Mouse (Mus musculus) ovary, postnatal 14 days (tissue): ENCODE results near the gene Pitx1.

Source experiments
- DNase-seq: peaks from one replicate; pipeline ENCODE4 v3.0.0; 2022; ENCODE audit warnings: low spot score

Pitx1 gene

DNA sequence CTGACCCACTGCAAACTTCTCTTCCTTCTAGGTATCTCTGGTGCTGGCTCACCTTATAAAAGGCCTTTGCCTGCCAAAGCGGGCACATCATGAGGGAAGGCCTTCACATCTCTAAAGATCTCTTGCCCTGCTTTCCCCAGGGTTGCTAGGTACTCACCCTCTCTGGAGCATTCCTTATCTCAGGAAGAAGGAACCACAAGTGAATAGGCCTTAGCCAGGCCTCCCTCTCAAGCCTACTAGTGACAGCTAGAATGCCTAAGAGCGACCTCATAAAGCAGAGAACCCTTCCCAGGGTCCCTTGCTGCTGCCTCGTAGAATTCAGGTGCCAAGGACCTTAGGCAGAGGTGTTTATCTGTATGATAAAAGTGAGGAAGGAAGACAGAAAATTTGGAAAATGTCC, 51.7 kb downstream of the Pitx1 start, which contains the start of gene Catsper3:
Gene Catsper3 (plus strand): TSS at position 301 of the 400 bp plus-strand sequence.
- DNase-seq, result no peak

DNA sequence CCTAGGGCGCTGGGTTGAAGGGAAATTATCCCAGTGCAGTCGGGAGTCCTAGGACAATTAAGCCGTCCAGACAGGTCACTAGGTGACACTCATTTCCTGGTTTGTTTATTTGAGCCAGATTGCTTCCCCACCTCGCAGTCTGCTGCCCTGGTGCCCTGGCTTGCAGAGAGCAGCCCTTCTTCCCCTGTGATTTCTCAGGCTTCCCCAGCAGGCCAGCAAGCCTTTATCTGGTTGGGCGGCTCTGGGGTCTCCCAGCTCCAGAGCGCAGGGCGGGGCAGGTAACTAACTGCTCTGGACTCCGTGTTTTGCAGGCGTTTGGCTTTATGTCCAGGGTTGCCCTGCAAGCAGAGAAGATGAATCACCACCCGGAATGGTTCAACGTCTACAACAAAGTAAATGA, 60.9 kb downstream of the Pitx1 start:
- no peak for DNase-seq
